Mouse (Mus musculus) heart, adult 2 months (tissue): ENCODE data around the gene Atxn10. TPM values are rescaled to one million over a fixed set of nuclear protein-coding genes. Genes with fewer than 3 reads are reported as not detected.
"Not testable (repeated sequence)": the region's sequence is repeated elsewhere in the genome, so short reads cannot be mapped to it uniquely, and the experiment has no call there.

Experiments
- DNase-seq, 2 experiments: peaks; one replicate each; pipeline ENCODE4 v3.0.0; 2021
- H3K27ac ChIP-seq: fragments of 200-600 bp; 2 replicates; pipeline ENCODE4 v1.8.1; 2022
- H3K27me3 ChIP-seq: fragments of 200-500 bp; 2 replicates; pipeline ENCODE4 v1.6.1; 2012; ENCODE audit warnings: mild to moderate bottlenecking, low read length, inconsistent platforms, mixed read lengths; ENCODE audit not compliant: control insufficient read depth, insufficient read depth
- H3K36me3 ChIP-seq: fragments of 200-500 bp; 2 replicates; pipeline ENCODE4 v1.6.1; 2012; ENCODE audit warnings: low read length, inconsistent platforms; ENCODE audit not compliant: control insufficient read depth, insufficient read depth
- H3K4me1 ChIP-seq: fragments of 200-500 bp; 2 replicates; pipeline ENCODE4 v1.6.1; 2011; ENCODE audit warnings: low read length; ENCODE audit not compliant: control insufficient read depth, insufficient read depth
- H3K4me3 ChIP-seq: fragments of 200-600 bp; 2 replicates; pipeline ENCODE4 v1.8.1; 2022
- H3K79me2 ChIP-seq: fragments of 200-500 bp; replicated peaks from 2 replicates; pipeline ENCODE4 v1.6.1; 2012; ENCODE audit warnings: mild to moderate bottlenecking, inconsistent platforms, low read length, moderate library complexity, mixed read lengths; ENCODE audit not compliant: control insufficient read depth, insufficient read depth
- H3K9ac ChIP-seq: fragments of 200-500 bp; 2 replicates; pipeline ENCODE4 v1.6.1; 2012; ENCODE audit warnings: low read depth, mild to moderate bottlenecking, control low read depth, inconsistent platforms, low read length, mixed read lengths
- CTCF ChIP-seq: fragments of 200-600 bp; IDR thresholded peaks from 2 replicates; pipeline ENCODE4 v1.8.1; 2022; ENCODE audit warnings: antibody characterized with exemption, mild to moderate bottlenecking, moderate library complexity
- EP300 ChIP-seq: fragments of 200-500 bp; IDR thresholded peaks from 2 replicates; pipeline ENCODE4 v1.6.1; 2011; ENCODE audit warnings: low read depth, low read length, control low read depth; ENCODE audit not compliant: insufficient read depth
- POLR2A ChIP-seq: fragments of 200-500 bp; IDR thresholded peaks from 2 replicates; pipeline ENCODE4 v1.6.1; 2011; ENCODE audit warnings: mild to moderate bottlenecking, low read depth, low read length, control low read depth; ENCODE audit not compliant: insufficient read depth
- WGBS: fragments of 180-500 bp; shearing (Covaris S2); methylation state at CpG from one replicate; pipeline ENCODE4 v1.1.7; 2018; 5-methylcytosine and 5-hydroxymethylcytosine counted together
- intact Hi-C: fragments of 180-260 bp; cut with DNase I; formaldehyde crosslinking; loops from one replicate; pipeline ENCODE4 v1.15.1; 2025
- polyA plus RNA-seq: library from polyadenylated mRNA; depleted of rRNA; stranded (reverse); fragments of >200 nt; gene quantifications from 2 replicates; pipeline ENCODE4 v1.2.3, GENCODE M21; 2012
- total RNA-seq, 2 experiments: library from RNA; stranded (reverse); gene quantifications; 2 replicates each; pipeline ENCODE4 v1.2.3; 2021

The Atxn10 gene
- total and polyA plus RNA-seq, 3 experiments: 52.9 to 82.6 (median 71.7) TPM

GRCm38 (mm10) chr15:85316342-85317140, 19.5 kb upstream of the Atxn10 start:
- Histone ChIP-seq H3K36me3 (no peaks in the 10 kb centered on the region), H3K4me1 (no peaks in the 10 kb centered on the region), H3K4me3 (no peak overlapping the region), H3K27me3 (no peaks in the 10 kb centered on the region), H3K9ac (no peak overlapping the region), H3K27ac (no peak overlapping the region), H3K79me2 (no peaks in the 10 kb centered on the region)
- no peak for TF ChIP-seq EP300
- 53% methylated on average over 14 of the region's 14 CpGs for WGBS
- intact Hi-C loops: loop anchor here (5.0 to 10.0 kb wide), 2 partner anchors 161 to 408 kb away; no protein-coding TSS in a partner anchor
- DNase-seq: no peak

DNA sequence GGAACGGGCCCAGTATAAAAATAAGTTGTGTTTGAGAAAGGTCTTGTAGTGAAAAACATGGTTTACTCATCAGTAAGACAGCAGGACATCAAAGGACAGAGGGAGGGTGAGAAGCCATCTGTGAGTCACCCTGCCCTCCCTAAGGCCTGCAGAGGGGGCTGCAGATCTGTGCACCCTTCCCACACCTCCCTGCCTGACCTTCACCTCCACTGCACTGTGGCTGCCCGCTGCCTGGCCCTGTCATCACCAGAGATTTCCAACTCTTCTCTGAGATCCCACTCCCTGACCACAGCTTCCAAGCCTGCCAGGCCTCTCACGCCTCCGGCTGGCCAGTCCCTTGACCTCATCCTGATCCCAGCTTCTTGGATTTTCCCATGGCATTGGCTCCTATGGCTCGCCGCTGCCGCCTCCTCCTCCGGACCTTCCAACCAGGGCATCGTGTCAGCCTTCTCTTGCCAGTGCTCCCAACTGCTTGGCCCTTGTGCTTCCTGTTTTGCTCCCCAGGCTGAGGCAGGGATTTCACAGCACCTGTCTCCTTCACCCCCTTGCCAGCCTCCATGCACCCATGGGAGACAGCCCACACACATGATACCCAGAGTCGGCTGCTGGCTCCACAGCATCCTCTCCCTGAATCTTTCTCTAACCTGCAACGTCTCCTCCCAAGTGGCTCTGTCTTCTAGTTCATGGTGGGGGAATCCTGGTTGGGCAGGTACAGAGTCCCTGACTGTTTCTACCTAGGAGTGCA, 15.9 kb upstream of the Atxn10 start:
- no peaks in the 10 kb centered on the region for H3K4me1 ChIP-seq
- H3K79me2 ChIP-seq: no peaks in the 10 kb centered on the region
- intact Hi-C loops: loop anchor here (5.0 to 10.0 kb wide), 2 partner anchors 157 to 405 kb away; no protein-coding TSS in a partner anchor
- TF ChIP-seq POLR2A (no peak), CTCF (no peak), EP300 (no peak)
- 72% methylated on average over 11 of the region's 11 CpGs for WGBS
- H3K36me3 ChIP-seq: no peaks in the 10 kb centered on the region
- H3K4me3 ChIP-seq: no peak overlapping the region
- no peak overlapping the region for H3K27ac ChIP-seq
- no peak for DNase-seq
- no peaks in the 10 kb centered on the region for H3K27me3 ChIP-seq
- no peak overlapping the region for H3K9ac ChIP-seq

DNA sequence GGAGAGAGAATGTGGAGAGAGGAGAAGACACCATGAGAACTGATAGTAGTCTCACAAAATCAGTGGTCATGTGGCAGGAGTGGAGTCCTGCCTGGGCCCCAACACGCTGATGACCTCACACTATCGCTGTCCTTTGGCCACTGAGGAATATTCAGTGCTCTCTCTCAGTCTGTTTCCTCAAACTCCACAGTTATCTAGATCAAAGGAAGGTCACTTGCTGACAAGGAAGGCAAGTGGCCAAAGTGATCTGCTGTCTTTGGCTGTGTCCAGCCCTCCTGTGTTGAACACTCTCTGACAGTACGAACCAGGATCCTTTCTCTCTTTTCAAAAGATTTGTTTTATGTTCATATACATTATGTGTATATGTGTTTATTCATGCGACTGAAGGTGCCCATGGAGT, 12.8 kb upstream of the Atxn10 start:
- Histone ChIP-seq H3K4me3 (no peak overlapping the region), H3K79me2 (no peaks in the 10 kb centered on the region), H3K27me3 (no peaks in the 10 kb centered on the region), H3K27ac (no peak overlapping the region), H3K9ac (no peak overlapping the region), H3K4me1 (peaks cover 2% of the 10 kb centered on the region; the same call in 1 of the 2 replicates), H3K36me3 (no peaks in the 10 kb centered on the region)
- WGBS: 75% methylated on average over 4 of the region's 4 CpGs
- intact Hi-C loops: no loop called here
- no peak for TF ChIP-seq CTCF
- TF ChIP-seq POLR2A: no peak
- TF ChIP-seq EP300: no peak
- no peak for DNase-seq

- Histone ChIP-seq H3K27ac (no peak overlapping the region), H3K4me3 (no peak overlapping the region), H3K9ac (no peak overlapping the region), H3K36me3 (no peaks in the 10 kb centered on the region), H3K4me1 (peaks cover 2% of the 10 kb centered on the region; the same call in 1 of the 2 replicates), H3K27me3 (no peaks in the 10 kb centered on the region), H3K79me2 (no peaks in the 10 kb centered on the region)
- no peak for TF ChIP-seq CTCF
- no peak for TF ChIP-seq POLR2A
- TF ChIP-seq EP300: no peak
- no peak for DNase-seq
- WGBS: 94% methylated on average over 1 of the region's 1 CpGs
- intact Hi-C loops: no loop called here
Observed at GRCm38 (mm10) chr15:85324426-85324825, 11.6 kb upstream of the Atxn10 start.

DNA sequence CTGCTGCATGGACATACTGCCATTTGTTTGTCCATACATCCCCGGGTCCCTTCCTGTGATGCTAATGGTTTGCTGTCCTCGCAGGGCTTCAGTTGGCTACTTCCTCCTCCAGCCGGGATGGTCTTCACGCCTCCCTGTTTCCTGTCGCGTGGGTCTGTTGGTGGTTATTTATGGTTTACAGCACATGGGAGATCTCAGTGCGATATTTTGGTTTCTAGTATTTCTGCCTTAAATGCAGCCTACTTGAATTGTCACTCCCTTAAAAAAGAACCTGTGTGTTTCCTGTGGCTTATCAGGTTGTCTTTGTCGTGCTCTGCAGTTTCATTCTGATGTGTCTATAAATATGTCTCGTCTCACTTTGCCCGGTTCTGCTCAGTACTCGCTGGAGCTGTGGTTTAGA, 8.2 kb upstream of the Atxn10 start:
- intact Hi-C loops: no loop called here
- 8% methylated on average over 11 of the region's 11 CpGs for WGBS
- no peak for TF ChIP-seq POLR2A

GRCm38 (mm10) chr15:85328455-85328854, 7.6 kb upstream of the Atxn10 start:
- H3K36me3 ChIP-seq, H3K4me3 ChIP-seq, DNase-seq, H3K27ac ChIP-seq, H3K4me1 ChIP-seq, H3K79me2 ChIP-seq, intact Hi-C loops, H3K9ac ChIP-seq, H3K27me3 ChIP-seq: not testable (repeated sequence)
- TF ChIP-seq CTCF: peak; percentile 58
- 82% methylated on average over 2 of the region's 2 CpGs for WGBS

More for the DNA sequence above, 8.2 kb upstream of the Atxn10 start:
- DNase-seq: no peak
- Histone ChIP-seq H3K36me3 (no peaks in the 10 kb centered on the region), H3K27ac (no peak overlapping the region), H3K9ac (no peak overlapping the region), H3K4me3 (no peak overlapping the region), H3K4me1 (peaks cover 2% of the 10 kb centered on the region; the same call in 1 of the 2 replicates), H3K27me3 (no peaks in the 10 kb centered on the region), H3K79me2 (no peaks in the 10 kb centered on the region)
